Mouse (Mus musculus) brain, adult 10 weeks (tissue): ENCODE measurements around the gene Idh3a. TPM values are rescaled to one million over a fixed set of nuclear protein-coding genes. Genes with fewer than 3 reads are reported as not detected.

Experiments used
- polyA plus RNA-seq: library from polyadenylated mRNA; stranded (reverse); fragments of 350-450 nt; fragmentation: Illumina TruSeq; extraction: RNeasy Lipid Tissue Mini Kit (QIAGEN cat#74804); gene quantifications from one replicate; pipeline ENCODE4 v1.2.3, GENCODE M21; 2015; ENCODE audit warnings: low read depth, low replicate concordance

Idh3a gene
- polyA plus RNA-seq: 302 TPM

GRCm38 (mm10) chr9:54586199-54587061, at the start of gene Idh3a:
Gene Idh3a (plus strand): TSS chr9:54586334.

DNA sequence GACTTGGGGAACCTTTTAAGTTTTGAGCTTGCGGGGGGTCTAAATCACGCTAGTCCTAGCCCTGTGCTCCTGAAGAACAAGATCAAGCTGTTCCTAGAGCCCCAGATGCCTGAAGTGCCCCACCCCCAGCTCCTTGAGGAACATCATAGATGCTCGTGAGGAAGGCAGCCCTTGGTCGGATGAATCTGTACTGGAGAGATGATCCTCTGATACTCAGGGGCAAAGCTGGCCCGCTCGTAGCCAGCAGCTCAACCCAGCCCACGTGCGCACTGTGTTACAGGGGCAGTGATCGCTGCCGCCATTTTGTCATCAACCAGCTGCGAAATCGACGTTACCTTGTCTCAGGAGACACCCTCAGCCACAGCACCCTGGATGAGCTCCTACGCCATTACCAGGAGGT, 47.5 kb upstream of the Idh3a start, which contains the start of gene Sh2d7:
TSS of gene Sh2d7 (plus strand) at position 301 of the 400 bp plus-strand sequence.

GRCm38 (mm10) chr9:54559771-54560471, 26.2 kb upstream of the Idh3a start, which contains the start of gene Cib2:
Gene Cib2 (minus strand): TSS chr9:54560218.

Other genes starting within 250 kb of the Idh3a start
- gene Dmxl2, start 84.7 kb upstream of the Idh3a start, polyA plus RNA-seq: 106 TPM
- gene Sh2d7, start 47.4 kb upstream of the Idh3a start, polyA plus RNA-seq: not detected
- gene Cib2, start 26.1 kb upstream of the Idh3a start, polyA plus RNA-seq: 45.0 TPM
- gene Acsbg1, start 75.5 kb downstream of the Idh3a start, polyA plus RNA-seq: 146 TPM
- 51.2 TPM for gene Dnaja4, start 112.5 kb downstream of the Idh3a start, polyA plus RNA-seq
- gene Wdr61, start 148.2 kb downstream of the Idh3a start, polyA plus RNA-seq: 86.9 TPM
- gene Crabp1, start 178.4 kb downstream of the Idh3a start, polyA plus RNA-seq: 3.5 TPM